Mouse (Mus musculus): ENCODE measurements at regions not wholly inside any gene's neighbourhood (a gene's known extent, or its start where the extent isn't known, plus 50 kb on each side); places are given as distances from the start of the nearest gene placed in this dataset.

- no peak for TF ChIP-seq MEF2A (IDR thresholded peaks at IDR 0.05; ENCODE audit: borderline replicate concordance, low read depth, low read length)
- no peak for TF ChIP-seq NRF1 (IDR thresholded peaks at IDR 0.05; ENCODE audit: low read depth, low read length)
- TF ChIP-seq MYC (IDR thresholded peaks at IDR 0.05; ENCODE audit: low read depth, low read length): no peak
- no peak for TF ChIP-seq POLR2A (IDR thresholded peaks at IDR 0.05; ENCODE audit: low read depth, low read length)
- TF ChIP-seq CHD2 (IDR thresholded peaks at IDR 0.05; ENCODE audit: low read length): no peak
- no peak for TF ChIP-seq USF1 (IDR thresholded peaks at IDR 0.05; ENCODE audit: low read depth, low read length)
- no peak for TF ChIP-seq NELFE (IDR thresholded peaks at IDR 0.05; ENCODE audit: low read depth, low read length)
Measured at GRCm38 (mm10) chr2:19057859-19058258, 59.7 kb downstream of the 4930426L09Rik start.
